Mouse (Mus musculus) layer of hippocampus, postnatal 10 days (tissue): Measurements from ENCODE around the gene Chst8. TPM values are rescaled to one million over a fixed set of nuclear protein-coding genes. Genes with fewer than 3 reads are reported as not detected.

Experiments
- DNase-seq, 2 experiments: peaks; one replicate each; pipeline ENCODE4 v3.0.0; 2021; ENCODE audit warnings: low spot score in 2 of 2
- long read RNA-seq: library from polyadenylated mRNA; stranded (forward); transcript quantifications from one replicate; pipeline ENCODE4 v2.0.0, GENCODE M21; 2023
- total RNA-seq, 2 experiments: library from RNA; stranded (reverse); gene quantifications; 2 replicates each; pipeline ENCODE4 v1.2.3; 2021

Gene Chst8
- 10 to 100 TPM; 24.0 to 34.8 TPM for total RNA-seq
- long read RNA-seq, transcript Chst8-201 (4 exons, 2,372 nt) = major isoform, 12 of 24 reads
- long read RNA-seq, partial matches to known transcripts = 1 of 24 reads
- long read RNA-seq, other reads (novel, unspliced or antisense) = 11 of 24 reads

DNA sequence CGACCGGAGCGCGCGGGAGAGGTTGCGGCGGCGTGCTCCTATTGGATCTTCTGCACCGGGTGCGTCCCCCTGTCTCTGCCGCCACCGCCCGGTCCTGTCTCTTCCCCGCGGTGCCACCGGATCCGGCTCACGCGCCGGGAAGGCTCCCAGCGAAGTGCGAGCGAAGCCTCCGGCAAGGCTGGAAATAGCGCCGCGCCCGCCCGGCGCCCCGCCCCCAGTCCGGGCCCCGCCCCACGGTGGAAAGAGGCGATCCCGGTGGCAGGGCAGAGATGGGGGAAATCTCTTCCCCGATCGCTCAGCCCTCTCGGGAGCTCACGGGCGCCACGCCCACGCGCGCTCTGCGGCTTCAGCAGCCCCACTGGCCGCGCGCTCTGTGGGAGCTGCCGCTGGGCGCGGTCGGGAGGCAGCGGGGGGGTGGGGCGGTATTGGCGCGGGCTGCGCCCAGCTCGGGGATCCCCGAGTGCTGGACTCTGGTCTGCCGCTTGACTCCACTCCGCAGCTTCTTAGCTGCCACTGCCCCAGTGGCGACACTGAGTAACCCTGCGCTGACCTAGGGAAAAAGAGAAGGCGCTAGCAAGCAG, at the start of gene Chst8:
Chst8 (minus strand) TSS at position 181 of the 581 bp plus-strand sequence.
- DNase-seq = peak; percentile 67 to 76

DNA sequence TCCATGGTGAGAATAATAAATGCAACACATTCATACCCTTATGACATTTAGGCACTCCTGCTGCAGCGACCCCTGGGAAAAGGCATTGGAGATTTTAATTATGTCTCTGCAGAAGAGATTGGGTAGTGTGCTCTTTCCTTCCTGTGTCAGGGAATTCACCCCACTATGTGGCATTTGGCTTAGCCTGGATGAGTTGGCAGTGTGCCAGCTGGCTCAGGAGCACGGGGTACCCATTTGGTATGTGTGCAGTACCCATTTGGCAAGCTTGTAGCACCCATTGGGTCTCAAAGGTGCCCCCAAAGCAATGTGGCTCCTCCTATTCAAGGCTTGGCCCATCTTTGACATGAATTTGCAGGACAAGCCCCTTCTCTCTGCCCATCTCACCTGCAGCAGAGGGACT, 45.8 kb upstream of the Chst8 start:
- no peak for DNase-seq

DNA sequence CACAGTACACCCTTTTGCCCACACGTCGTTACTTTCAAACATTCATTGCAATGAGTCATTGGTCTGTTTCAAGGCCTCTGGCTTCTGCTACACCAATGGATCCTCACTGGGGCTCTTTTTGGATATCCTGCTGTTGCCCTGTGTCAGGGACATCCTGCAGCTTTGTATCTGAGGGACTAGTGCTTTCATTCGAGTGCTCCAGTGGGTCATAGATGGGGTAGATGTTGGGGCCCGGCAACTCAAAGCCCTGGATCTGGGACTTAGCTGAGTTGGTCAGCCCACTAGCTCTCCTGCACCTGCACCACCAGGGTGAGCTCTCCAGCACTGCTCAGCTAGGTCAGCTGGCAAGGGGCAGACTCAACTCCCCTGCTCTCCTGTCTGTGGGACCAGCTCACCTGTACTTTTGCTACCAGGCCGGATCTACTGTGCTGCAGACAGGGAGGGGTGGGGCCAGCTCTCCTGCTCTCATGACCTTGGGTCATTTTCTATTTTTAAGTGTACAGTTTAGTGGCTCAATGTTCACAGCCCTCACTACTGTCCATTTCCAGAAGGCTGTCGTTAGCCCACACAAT, 42.4 kb upstream of the Chst8 start:
- DNase-seq = no peak

DNA sequence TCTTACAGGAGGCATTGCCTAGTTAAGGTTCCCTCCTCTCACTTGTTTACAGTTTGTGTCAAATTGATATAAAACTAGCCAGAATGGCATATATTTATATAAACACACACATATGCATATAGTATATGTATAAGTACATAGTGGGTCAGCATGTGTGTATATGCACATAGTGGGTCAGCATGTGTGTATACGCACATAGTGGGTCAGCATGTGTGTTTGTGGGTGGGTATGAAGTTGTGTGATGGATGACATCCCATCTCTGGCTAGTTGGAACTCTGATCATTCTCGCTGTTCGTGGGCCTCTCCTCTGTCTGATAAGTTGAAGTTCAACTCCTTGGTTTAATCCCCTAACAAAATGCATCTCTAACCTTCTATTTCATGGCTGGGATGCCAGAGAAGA, 40.9 kb upstream of the Chst8 start:
- no peak for DNase-seq

DNA sequence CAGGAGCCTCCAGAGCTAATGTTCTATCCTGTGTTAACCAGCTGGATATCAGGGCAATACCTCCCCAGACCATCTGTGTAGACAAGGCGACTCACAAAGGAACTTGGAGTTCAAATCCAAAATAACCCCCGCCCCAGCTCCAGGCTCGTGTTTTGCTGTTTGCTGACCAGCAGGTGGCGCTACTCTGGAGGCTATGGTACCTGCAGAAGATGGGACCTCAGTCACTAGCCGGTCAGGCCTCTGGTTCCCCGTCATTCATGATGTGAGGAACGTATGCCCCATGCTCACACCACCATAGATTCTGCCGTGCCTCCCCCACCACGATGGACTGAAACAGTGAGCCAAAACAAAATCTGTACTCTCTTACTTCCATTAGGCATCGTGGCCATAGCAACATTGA, 37.1 kb upstream of the Chst8 start:
- no peak for DNase-seq

DNA sequence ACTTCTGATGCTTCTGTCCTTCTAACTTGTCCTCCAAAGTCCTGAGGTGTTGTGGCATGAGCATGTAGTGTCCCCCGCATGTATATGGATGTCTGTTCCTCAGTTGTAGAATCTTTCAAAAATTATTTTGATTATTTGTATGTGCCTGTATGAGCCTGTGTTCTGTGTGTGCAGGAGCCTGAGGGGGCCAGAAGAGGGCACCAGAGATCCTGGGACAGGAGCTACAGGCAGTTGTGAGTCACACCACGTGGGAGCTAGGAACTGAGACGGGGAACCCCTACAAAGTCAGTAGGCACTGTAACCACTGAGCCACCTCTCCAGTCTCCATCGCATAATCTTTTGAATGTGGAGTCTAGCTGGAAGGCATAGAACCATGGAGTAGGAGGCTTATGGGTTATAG, 36.3 kb upstream of the Chst8 start:
- no peak for DNase-seq

DNA sequence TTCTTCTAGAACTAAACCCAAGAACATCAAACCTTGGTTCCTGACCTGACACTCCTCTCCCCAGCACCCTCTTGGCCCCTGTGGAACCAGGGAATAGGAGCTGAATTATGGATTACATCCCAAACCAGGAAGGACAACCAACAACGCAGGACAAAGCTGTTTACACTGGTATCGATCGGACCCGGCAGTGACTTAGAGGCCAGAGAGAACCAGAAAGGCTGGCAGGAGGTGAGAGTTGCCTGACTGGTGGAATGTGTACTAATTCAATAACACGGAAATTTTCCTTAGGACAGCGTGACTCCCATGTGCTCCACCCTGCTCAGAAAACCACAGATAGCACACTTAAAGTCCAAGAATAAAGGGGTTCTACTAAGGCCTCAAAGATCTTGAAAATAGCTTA, 35.4 kb upstream of the Chst8 start:
- no peak for DNase-seq

DNA sequence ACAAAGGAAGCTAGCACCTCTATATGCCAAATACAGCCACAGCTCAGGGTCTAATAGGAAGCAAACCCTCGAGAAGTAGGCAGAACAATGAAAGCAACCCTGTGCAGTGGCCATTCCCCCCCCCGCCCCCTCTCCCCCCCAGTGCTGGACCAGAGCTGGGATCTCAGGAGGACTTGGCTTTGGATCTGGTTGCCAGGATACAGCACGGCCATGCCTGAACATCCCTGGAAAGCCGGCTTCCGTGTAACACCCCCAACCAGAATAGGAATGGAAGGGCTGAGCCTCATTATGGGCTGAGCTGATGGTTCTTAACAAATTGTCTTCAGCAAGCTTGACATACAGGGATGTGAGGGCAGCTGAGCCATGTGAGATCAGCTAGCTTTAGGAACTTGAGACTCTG, 34.9 kb upstream of the Chst8 start:
- no peak for DNase-seq

DNA sequence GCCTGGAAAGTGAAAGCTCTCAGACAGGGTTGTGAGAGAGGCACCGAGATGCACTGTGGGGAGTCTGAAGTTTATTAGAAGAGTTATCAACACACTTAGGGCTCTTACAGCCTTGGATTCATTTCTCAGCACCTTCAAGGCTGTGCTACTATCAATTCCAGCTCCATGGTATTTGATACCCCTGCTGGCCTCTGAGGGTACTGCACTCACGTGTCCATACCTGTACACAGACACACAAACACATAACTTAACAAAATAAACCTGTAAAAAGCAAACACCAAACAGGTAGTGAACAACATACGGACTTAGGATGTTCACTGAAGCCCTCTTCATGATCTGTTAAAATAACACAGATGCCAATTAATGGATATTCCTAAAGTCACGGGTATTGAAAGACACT, 26.2 kb upstream of the Chst8 start:
- DNase-seq = no peak

DNA sequence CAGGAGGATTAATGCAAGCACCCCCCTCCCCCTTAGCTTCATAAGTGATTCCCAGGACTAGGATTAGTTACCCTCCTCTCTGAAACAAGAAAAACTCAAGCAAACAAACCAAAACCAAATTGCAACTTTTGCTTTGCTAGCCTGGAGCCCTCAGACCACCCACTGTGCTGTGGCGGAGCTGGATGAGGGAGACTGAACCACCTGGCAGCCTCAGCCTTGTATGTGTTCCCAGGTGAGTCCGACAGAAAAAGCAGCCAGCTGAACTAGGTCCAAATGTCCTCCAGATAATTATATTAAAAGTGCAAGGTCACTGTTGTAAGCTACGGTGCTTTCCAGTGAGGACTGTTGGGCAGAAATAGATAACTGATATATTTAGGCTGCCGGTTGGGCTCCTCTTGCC, 25.7 kb upstream of the Chst8 start:
- DNase-seq = no peak

DNA sequence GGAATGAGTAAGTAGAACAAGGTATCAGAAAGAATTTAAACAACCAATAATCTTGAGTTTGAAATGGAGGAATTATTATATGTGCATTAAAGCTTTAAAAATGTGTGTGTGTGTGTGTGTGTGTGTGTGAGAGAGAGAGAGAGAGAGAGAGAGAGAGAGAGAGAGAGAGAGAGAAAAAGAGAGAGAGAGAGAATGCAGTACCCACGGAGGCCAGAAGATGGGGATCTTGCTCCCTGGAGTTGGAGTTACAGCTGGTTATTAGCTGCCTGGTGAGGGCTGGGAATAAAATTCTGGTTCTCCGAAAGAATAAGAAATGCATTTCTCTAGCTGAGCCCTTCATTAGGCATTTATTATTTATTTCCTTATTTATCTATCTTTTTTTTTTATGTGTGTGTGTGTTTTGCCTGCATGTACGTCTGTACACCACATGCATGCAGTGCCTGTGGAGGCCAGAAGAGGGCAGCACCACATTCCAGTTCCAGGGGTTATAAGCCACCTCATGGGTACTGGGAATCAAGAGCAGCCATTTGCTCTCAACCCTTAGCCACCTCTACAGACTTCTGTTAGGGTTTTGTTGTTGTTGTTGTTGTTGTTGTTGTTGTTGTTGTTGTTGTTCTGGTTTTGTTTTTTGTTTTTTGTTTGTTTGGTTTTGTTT, 13.9 kb upstream of the Chst8 start:
- DNase-seq = no peak

DNA sequence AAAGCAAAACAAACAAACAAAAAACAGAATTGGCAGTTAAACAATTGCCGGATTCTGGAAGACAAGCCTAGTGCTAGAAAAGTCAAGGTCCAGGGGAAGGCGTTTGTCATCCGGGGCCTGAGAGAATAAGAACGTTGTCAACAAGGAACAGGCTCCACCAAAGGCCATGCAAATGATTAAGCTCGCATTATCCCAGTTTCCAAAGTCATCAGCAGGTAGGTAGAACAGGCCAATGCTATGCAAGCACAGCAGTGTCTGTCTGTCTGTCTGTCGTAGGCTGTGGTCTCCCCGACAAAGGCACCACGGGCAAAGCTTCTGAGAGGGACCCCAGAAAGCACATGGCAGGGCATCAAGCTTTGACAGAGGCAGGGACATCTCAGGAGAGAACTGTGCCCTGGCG, 9.1 kb upstream of the Chst8 start:
- DNase-seq = no peak

DNA sequence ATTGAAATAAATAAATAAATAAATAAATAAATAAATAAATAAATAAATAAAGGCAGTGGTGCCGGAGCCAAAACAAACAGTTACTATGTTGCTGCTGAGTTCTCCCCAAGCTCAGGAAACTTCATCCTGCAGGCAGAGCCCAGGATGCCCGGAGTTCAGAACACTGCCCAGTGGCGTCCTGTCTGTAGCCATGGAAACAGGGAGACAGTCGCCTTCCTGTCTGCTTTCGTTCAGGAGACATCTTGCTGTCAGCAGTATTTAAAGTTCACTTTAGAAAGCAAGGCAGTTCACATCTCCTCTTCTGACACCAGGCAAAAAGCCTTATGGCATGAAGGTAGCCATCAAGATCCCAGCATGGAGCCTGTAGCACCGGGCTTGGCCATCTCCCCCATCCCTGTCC, 8.0 kb upstream of the Chst8 start:
- DNase-seq = no peak

DNA sequence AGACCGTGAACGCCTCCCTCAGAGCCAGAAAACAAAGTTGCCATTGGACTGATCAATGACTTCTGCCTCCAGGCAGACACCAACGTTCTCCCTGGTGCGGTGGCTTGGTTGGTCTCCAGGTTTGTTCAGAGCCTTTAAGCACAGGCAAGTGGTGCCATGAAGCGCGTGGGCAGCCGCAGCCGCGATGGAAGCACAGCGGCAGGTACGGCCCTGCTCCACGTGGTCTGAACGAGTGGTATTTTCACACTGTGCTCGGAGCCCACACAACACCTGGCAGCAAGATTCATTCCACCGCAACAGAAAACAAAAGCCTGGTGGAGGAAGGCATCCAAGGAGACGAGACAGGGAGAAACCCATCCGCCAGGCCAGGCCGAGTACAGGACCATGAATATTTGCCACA, 7.3 kb upstream of the Chst8 start:
- DNase-seq = no peak

DNA sequence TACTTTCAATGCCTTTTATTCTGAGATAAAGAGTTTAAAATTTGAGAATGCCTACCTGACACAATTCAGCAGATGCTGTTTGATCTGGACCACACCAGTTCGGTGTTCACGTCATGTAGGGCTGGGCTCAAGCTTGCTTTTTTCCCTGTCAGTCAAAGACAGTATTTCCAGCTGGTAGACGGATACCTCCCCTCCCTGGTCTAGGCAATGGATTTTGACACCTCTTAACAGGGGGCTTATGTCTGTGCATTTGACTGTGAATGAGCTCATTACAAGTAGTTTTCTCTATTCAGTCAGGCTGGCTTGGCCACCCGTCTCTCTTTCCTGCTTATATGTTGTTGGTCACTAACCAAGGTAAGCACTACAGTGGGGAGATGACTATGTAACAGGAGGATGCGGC, 6.1 kb upstream of the Chst8 start:
- DNase-seq = no peak

DNA sequence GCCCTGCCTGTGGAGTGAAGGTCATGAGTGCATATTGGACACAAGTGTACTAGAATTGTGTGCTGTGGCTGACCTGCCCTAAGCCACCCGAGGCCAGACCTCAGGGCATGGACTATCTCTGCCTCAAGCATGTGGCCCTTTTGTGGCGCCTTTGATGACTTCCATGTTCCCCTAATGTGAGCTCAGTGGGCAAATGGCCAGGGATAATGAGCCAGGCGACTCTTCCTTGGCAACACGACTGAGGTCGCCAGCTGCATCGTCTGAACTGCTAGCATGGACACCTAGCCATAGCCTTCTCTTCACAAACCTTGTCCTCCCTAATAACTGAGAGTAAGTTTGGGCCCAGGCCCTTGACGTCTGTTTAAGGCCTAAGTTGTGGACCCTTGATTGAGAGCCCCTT, 4.5 kb upstream of the Chst8 start:
- no peak for DNase-seq

DNA sequence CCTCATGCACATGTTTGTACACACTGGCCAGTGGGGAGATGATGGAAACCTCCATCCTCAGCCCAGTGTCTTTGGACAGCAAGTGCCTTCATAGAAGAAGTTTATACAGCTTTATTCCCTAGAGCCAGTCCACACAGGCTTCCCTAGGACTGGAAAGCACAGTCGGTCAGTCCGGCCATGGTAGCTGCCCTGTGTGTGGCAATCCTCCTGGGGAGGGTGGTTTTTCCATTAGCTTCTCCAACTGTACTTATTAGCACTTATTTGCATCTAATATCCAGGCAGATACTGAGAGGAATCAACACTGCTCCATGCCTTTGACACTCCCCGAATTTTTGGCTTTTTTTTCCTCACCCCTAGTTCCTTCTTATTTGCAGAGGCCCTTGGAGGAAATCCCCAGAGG, 2.3 kb upstream of the Chst8 start:
- DNase-seq = no peak

DNA sequence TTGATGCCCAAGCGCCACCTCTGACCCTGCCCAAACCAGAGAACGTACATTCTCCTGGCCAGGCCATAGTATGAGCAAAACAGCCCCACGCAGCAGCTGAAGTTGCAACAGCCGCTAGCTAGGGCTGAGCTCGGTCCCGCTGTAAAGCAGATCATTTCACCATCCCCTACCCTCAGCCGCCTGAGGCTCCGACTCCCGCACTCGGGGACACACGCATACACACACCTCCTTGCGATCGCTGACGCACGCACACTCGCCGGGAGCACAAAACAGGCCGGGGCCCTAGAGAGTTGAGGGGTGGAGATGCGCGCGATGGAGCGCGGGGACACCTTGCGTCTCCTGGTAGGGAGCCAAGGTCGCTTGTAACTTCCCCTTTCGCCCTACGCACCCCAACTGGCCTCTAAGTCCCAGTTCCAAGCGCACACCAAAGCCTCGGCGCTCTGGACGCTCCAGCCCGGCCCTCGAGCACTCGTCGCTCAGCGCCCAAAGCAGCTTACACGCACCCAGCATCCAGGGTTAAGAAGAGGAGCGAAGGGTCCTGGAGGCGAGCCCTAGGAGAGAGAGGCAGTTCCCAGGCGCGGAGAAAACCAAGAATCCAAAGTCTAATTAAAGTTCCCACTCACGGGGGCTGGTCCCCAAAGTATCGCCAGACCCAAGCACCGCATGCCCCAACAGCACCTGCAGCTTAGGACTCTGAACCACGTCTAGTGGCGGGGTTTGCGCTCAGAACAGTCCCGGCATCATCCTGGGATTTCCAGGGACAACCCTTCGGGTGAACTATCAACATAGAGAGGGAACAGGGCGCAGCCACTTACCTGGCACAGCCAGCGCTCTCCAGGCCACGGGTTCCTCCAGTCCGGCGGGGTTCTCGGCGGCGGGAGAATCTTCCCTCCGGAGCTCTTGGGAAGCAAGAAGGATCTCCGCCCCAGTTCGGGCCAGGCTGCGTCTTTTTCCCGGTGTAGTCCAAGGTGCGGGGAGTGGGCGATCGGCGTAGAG, 682 bp downstream of the Chst8 start:
- DNase-seq = no peak

DNA sequence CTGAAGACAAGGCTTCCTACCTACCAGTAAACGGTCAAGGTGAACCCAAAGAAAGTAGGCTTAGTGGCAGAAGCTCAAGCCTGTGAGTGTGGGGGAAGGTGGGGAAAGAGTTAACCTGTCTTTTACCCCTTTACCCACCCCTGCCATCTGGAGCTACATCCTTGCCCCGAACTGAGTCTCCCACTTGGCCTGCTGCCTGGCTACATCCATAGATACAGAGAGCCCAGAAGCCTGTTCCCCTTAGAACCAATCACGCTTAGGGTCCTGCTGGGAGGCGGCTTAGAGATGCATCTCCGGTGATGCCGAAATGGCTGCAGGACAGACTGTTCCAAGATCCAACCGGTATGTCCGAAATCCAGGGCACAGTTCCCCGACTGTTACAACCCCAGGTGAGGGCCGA, 1.5 kb downstream of the Chst8 start:
- no peak for DNase-seq

DNA sequence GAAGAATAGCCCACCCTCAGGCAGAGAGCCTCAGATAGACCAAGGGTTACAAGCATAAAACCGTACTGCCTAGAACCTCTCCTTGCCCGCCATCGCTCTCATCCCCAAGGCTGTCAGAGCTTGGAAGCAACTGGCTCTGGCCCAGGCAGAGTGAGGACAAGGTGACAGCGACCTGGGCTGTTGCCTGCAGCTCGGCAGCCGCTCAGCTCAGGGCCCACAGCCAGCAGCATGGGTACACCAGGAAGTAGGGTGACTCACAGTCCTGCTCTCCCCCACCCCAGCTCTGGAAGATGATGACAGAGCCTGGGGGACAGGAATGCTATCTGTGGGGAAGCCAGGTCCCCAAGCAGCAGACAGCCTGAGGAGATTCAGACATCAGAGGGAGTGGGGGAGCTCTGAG, 6.2 kb downstream of the Chst8 start:
- DNase-seq = peak; percentile 34 to 57

DNA sequence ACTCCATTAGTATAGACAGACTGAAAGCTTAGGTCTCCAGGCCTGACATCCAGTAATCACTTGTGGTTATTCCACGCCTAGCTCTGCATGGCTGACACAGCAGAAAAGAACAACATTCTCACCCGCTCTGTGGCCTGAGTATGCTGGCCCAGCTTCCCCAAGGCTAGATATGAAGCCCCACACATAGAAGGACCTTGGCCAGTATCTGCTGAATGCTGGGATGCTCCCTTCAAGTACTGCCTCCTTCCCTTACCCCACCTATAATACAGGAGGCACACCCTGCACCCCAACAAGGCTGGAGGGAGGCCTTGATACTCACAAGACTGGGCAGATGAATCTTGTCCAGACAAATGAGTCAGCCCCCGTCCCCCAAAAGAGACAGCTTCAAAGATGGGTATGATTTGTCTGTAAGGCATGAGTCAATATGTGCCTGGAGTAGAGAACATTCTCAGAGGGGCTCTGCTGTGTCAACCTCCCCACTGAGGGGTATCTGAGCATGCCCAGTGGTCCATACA, 6.8 kb downstream of the Chst8 start:
- no peak for DNase-seq
